Mouse (Mus musculus) intestine, embryonic 14.5 days (tissue): ENCODE results near the gene Pten. TPM values are rescaled to one million over a fixed set of nuclear protein-coding genes. Genes with fewer than 3 reads are reported as not detected.

ENCODE experiments used
- ATAC-seq: fragments of 200-750 bp; cut with Nextera tagmentation; replicated peaks from 2 replicates; pipeline ENCODE4 v1.8.0; 2017; ENCODE audit warnings: low read depth, moderate number of reproducible peaks, moderate TSS enrichment, moderate library complexity; ENCODE audit not compliant: low FRiP score, low TSS enrichment
- DNase-seq: peaks from one replicate; pipeline ENCODE4 v3.0.0-alpha.2; 2018; ENCODE audit warnings: low spot score
- H3K27ac ChIP-seq: fragments of 300-500 bp; sonication (generic); 2 replicates; pipeline ENCODE4 v1.5.1; 2014; ENCODE audit warnings: low read depth, mild to moderate bottlenecking, control low read depth
- H3K27me3 ChIP-seq: fragments of 300-500 bp; sonication (generic); replicated peaks from 2 replicates; pipeline ENCODE4 v1.6.1; 2014; ENCODE audit warnings: low read length, control low read depth; ENCODE audit not compliant: control insufficient read depth, insufficient read depth
- H3K36me3 ChIP-seq: fragments of 300-500 bp; sonication (generic); 2 replicates; pipeline ENCODE4 v1.6.1; 2014; ENCODE audit warnings: low read length, control low read depth; ENCODE audit not compliant: control insufficient read depth, insufficient read depth
- H3K4me1 ChIP-seq: fragments of 300-500 bp; sonication (generic); replicated peaks from 2 replicates; pipeline ENCODE4 v1.6.1; 2014; ENCODE audit warnings: low read length, control low read depth, mixed read lengths; ENCODE audit not compliant: control insufficient read depth, insufficient read depth
- H3K4me2 ChIP-seq: fragments of 300-500 bp; sonication (generic); 2 replicates; pipeline ENCODE4 v1.6.1; 2014; ENCODE audit warnings: low read length
- H3K4me3 ChIP-seq: fragments of 300-500 bp; sonication (generic); 2 replicates; pipeline ENCODE4 v1.5.1; 2014; ENCODE audit warnings: low read depth, low read length, control low read depth, mixed read lengths
- H3K9ac ChIP-seq: fragments of 300-500 bp; sonication (generic); 2 replicates; pipeline ENCODE4 v1.6.1; 2014; ENCODE audit warnings: mild to moderate bottlenecking, low read length
- H3K9me3 ChIP-seq: fragments of 300-500 bp; sonication (generic); 2 replicates; pipeline ENCODE4 v1.6.1; 2016; ENCODE audit warnings: low read length, control low read depth; ENCODE audit not compliant: control insufficient read depth
- WGBS: fragments of 180-500 bp; shearing (Covaris S2); extraction: QIAGEN DNeasy Blood & Tissue Kit; methylation state at CpG from one replicate; pipeline ENCODE4 v1.1.7; 2014; 5-methylcytosine and 5-hydroxymethylcytosine counted together
- polyA plus RNA-seq: library from polyadenylated mRNA; unstranded; fragments of >200 nt; fragmentation: Nextera tagmentation; extraction: Ambion mirVana; gene quantifications from 2 replicates; pipeline ENCODE4 v1.2.1, GENCODE M21; 2014

The Pten gene
- polyA plus RNA-seq, 1 experiment from 2014 or later, result 16.0 TPM

DNA sequence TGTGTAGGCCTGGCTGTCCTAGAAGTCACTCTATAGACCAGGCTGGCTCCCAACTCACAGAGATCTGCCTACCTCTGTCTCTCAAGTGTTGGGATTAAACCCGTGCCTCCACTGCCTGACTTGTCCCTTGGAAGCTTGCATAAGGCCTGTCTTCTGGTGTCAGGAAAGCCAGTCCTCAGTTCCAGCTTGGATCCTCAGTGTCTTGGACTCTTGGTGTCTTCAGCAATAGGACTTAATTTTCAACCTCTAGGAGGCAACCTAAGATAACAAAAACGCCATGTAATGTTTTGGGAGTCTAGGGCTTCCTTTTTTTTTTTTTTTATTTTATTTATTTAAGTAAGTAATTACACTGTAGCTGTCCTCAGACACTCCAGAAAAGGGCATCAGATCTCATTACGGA, 39.7 kb upstream of the Pten start:
- ATAC-seq (no peak), DNase-seq (no peak)
- Histone ChIP-seq H3K4me2 (no peak overlapping the region), H3K27ac (no peak overlapping the region), H3K4me1 (no peaks in the 10 kb centered on the region), H3K4me3 (no peak overlapping the region), H3K9me3 (peaks cover 4% of the 10 kb centered on the region; the same call in 1 of the 2 replicates), H3K9ac (no peak overlapping the region), H3K27me3 (no peaks in the 10 kb centered on the region), H3K36me3 (no peaks in the 10 kb centered on the region)
- WGBS, result 56% methylated on average over 3 of the region's 3 CpGs

DNA sequence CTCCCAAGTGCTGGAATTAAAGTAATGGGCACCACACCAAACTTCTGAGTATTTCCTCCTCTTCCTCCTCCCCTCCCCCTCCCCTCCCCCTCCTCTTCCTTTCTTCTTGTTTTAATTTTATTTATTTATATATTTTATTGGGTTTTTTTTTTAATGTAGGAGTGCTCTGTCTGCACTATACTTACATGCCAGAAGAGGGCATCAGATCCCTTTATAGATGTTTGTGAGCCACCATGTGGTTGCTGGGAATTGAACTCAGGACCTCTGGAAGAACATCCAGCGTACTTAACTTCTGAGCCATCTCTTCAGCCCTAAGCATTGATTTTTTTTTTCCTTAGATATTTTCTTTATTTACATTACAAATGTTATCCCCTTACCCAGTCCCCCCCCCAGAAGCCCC, 37.0 kb upstream of the Pten start:
- Histone ChIP-seq H3K27ac (no peak overlapping the region), H3K4me1 (no peaks in the 10 kb centered on the region), H3K9ac (no peak overlapping the region), H3K9me3 (peaks cover 4% of the 10 kb centered on the region; the same call in 1 of the 2 replicates), H3K36me3 (no peaks in the 10 kb centered on the region), H3K27me3 (no peaks in the 10 kb centered on the region), H3K4me2 (no peak overlapping the region), H3K4me3 (no peak overlapping the region)
- ATAC-seq, result no peak
- WGBS, result 96% methylated on average over 1 of the region's 1 CpGs
- DNase-seq, result no peak

DNA sequence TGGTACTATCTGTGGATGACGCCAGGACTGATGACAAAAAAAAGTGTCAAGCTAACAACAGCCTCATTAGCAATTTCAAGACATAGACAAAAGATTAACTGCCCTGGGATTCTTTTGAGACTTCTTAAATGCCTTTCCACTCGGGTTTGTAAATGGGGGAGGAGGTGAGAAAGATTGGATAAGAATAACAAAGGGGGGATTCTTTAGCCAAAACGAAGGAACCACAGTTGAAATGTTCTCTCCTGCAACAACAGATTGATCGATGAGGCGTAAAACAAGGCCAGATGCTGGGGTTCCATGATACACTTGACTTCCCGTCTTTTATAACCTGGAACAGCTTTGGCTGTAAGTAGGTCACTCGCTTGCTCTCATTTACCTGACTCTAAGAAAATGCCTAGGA, 33.5 kb upstream of the Pten start:
- H3K4me2 ChIP-seq, result no peak overlapping the region
- peaks cover 18% of the 10 kb centered on the region for H3K27me3 ChIP-seq
- no peak for ATAC-seq
- peaks cover 4% of the 10 kb centered on the region; the same call in 1 of the 2 replicates for H3K9me3 ChIP-seq
- H3K27ac ChIP-seq, result no peak overlapping the region
- WGBS, result 45% methylated on average over 7 of the region's 7 CpGs
- no peak for DNase-seq
- 0 out of 2 replicates have a peak, but pooled peaks cover 4% of the 10 kb centered on the region for H3K4me1 ChIP-seq
- no peaks in the 10 kb centered on the region for H3K36me3 ChIP-seq
- H3K4me3 ChIP-seq, result no peak overlapping the region
- H3K9ac ChIP-seq, result no peak overlapping the region

DNA sequence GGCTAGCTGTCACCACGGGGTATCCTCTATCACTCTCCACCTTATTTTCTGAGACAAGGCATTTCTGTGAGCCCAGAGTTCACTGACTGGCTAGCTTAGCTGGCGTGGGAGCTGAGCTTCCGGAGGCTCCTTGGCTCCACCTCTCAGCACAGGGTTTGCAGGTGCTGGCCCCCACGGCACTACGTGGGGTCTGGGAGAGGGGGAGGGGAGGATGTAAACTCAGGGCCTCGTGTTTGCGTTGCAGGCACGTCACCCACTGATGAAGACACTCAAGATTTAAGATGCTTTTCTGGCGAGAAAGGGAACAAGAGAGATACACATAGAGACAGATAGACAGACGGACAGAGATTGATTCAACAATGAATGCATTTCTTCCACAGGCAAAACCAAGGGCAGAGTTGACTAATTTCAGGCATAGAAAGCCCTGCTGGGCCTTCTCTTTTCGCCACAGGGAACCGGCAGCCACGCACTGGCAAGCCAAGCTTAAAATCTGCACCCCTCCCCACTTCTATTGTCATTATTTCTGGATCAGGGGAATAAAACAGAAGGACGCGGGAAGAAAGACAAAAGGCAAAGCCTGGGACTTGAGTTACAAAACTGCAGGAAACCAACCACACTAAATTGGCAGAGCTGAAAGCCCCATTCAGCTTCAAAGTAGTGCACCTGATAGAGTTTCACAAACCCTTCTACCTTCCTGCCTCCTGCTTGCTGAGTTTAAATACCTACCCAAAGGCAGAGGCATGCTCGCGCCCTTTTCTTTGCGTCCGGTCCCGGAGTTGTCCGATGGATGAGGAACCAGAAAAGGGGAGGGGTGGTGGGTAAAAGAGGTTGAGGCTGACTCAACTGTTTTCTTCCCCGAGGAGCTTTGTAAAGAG, 30.6 kb upstream of the Pten start:
- Histone ChIP-seq H3K4me2 (peak overlapping the region; percentile 31), H3K4me3 (no peak overlapping the region), H3K9me3 (no peaks in the 10 kb centered on the region), H3K27ac (no peak overlapping the region), H3K36me3 (no peaks in the 10 kb centered on the region), H3K9ac (no peak overlapping the region), H3K4me1 (0 out of 2 replicates have a peak, but pooled peaks cover 4% of the 10 kb centered on the region), H3K27me3 (peaks cover 22% of the 10 kb centered on the region)
- WGBS, result 12% methylated on average over 22 of the region's 22 CpGs
- DNase-seq (no peak), ATAC-seq (no peak)

DNA sequence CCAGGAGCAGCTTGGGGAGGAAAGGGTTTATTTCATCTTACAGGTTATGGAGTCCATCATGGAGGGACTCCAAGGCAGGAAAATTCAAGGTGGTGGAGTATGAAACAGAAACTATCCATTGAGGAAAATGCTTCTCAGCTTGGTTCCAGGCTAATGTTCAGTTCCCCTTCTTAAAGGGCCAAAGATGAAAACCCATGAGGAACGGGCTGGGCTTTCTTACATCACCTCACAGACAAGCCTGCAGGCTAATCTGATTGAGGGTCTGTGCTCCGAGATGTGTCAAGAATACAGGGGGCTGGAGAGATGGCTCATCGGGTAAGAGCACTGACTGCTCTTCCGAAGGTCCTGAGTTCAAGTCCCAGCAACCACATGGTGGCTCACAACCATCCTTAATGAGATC, 27.5 kb upstream of the Pten start:
- no peak for ATAC-seq
- 84% methylated on average over 4 of the region's 4 CpGs for WGBS
- H3K27ac ChIP-seq, result no peak overlapping the region

DNA sequence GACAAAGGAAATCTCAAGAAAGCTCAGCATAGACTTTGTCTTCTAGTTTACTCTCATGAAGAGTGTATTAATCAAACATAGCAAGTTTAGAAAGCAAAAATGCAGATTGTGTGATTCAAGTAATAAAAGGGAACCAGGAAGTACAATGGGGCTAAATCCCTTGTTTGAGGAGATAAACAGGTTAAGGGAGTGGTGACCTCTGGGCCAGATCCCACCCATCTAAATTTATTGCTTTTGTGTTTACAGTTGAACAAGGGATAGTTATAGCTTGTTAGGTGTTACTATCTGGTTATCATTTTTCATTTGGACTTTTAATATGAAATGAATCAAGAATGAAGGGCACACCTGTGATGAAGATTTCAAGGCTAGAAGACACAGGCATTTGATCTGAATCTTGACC, 24.4 kb upstream of the Pten start:
- ATAC-seq, result no peak
- no peak for DNase-seq
- Histone ChIP-seq H3K9ac (no peak overlapping the region), H3K9me3 (no peaks in the 10 kb centered on the region), H3K4me1 (no peaks in the 10 kb centered on the region), H3K27me3 (0 out of 2 replicates have a peak, but pooled peaks cover 4% of the 10 kb centered on the region), H3K4me3 (no peak overlapping the region), H3K36me3 (no peaks in the 10 kb centered on the region), H3K27ac (no peak overlapping the region), H3K4me2 (no peak overlapping the region)

More for the DNA sequence above, 27.5 kb upstream of the Pten start:
- 0 out of 2 replicates have a peak, but pooled peaks cover 4% of the 10 kb centered on the region for H3K4me1 ChIP-seq
- no peak overlapping the region for H3K9ac ChIP-seq
- H3K36me3 ChIP-seq, result no peaks in the 10 kb centered on the region
- no peaks in the 10 kb centered on the region for H3K9me3 ChIP-seq
- no peak for DNase-seq
- H3K27me3 ChIP-seq, result peaks cover 22% of the 10 kb centered on the region
- H3K4me3 ChIP-seq, result no peak overlapping the region
- no peak overlapping the region for H3K4me2 ChIP-seq

DNA sequence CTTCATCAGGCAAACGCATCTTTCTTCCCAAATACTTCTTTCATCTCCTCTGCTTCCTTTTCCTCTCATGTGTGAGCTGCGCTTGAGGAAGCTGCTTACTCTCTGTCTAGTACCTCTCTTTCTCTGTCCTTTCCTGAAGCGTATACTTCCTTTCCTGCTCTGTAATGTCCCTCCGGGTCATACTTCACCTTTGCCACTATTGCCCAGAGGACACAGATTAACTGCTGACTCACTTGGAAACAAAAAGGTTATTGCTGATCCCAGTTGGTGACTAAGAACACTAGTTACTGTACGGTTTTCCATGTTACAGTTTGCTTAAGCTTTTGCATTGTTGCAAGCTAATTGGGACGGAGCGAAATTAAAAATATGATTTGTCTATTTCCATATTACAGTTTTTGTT, 19.5 kb upstream of the Pten start:
- Histone ChIP-seq H3K4me2 (no peak overlapping the region), H3K27ac (no peak overlapping the region), H3K9ac (no peak overlapping the region), H3K9me3 (no peaks in the 10 kb centered on the region), H3K4me1 (no peaks in the 10 kb centered on the region), H3K27me3 (no peaks in the 10 kb centered on the region), H3K4me3 (no peak overlapping the region), H3K36me3 (no peaks in the 10 kb centered on the region)
- ATAC-seq, result no peak
- WGBS, result 80% methylated on average over 7 of the region's 7 CpGs
- no peak for DNase-seq

DNA sequence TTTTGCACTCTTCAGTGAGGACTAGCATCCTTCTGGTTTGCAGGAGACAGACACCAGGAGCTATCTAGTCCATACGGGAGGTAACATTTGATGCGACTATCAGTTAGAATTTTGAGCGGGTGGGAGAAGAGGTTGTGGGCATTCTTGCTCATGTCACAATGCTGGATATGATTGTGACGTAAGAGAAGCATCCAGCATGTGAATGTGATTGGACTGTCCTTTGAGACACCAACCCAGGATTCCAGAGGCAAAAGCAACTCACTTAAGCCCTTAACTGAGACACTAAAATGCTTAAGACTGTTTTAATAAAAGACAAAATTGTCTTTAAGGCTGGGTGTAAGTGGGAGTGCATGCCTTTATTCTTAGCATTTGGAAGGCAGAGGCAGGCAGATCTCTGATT, 17.6 kb upstream of the Pten start, which contains the start of gene Atad1:
Atad1 (minus strand) TSS at position 101 of the 400 bp plus-strand sequence.
- no peak for DNase-seq
- no peak within 1 kb of the TSS for H3K4me2 ChIP-seq
- 93% methylated on average over 4 of the region's 4 CpGs for WGBS
- H3K4me3 ChIP-seq, result no peak within 1 kb of the TSS
- ATAC-seq, result no peak
- H3K9me3 ChIP-seq, result no peaks in the 10 kb centered on the region
- H3K4me1 ChIP-seq, result no peaks in the 10 kb centered on the region
- H3K27ac ChIP-seq, result no peak within 1 kb of the TSS
- H3K9ac ChIP-seq, result no peak within 1 kb of the TSS
- no peaks in the 10 kb centered on the region for H3K27me3 ChIP-seq
- no peaks in the 10 kb centered on the region for H3K36me3 ChIP-seq
